Mouse (Mus musculus) hindbrain, embryonic 14.5 days (tissue): ENCODE measurements around the gene Lnpep. TPM values are rescaled to one million over a fixed set of nuclear protein-coding genes. Genes with fewer than 3 reads are reported as not detected.

ENCODE experiments used
- ATAC-seq: fragments of 200-750 bp; cut with Nextera tagmentation; 2 replicates; pipeline ENCODE4 v1.8.0; 2017; ENCODE audit warnings: moderate number of reproducible peaks, mild to moderate bottlenecking, moderate TSS enrichment, moderate library complexity; ENCODE audit not compliant: low FRiP score
- DNase-seq: peaks from one replicate; pipeline ENCODE4 v3.0.0-alpha.2; 2015; ENCODE audit warnings: low spot score
- H3K27ac ChIP-seq: fragments of 300-500 bp; sonication (generic); 2 replicates; pipeline ENCODE4 v1.5.1; 2014; ENCODE audit warnings: mild to moderate bottlenecking, moderate library complexity
- H3K27me3 ChIP-seq: fragments of 300-500 bp; sonication (generic); 2 replicates; pipeline ENCODE4 v1.6.1; 2014; ENCODE audit warnings: mild to moderate bottlenecking, low read length, mixed read lengths; ENCODE audit not compliant: control insufficient read depth, insufficient read depth
- H3K36me3 ChIP-seq: fragments of 300-500 bp; sonication (generic); replicated peaks from 2 replicates; pipeline ENCODE4 v1.6.1; 2014; ENCODE audit not compliant: control insufficient read depth, insufficient read depth
- H3K4me1 ChIP-seq: fragments of 300-500 bp; sonication (generic); replicated peaks from 2 replicates; pipeline ENCODE4 v1.6.1; 2014; ENCODE audit warnings: antibody characterized with exemption, low read length, mixed read lengths; ENCODE audit not compliant: control insufficient read depth, insufficient read depth
- H3K4me2 ChIP-seq: fragments of 300-500 bp; sonication (generic); replicated peaks from 2 replicates; pipeline ENCODE4 v1.6.1; 2014; ENCODE audit warnings: mild to moderate bottlenecking, moderate library complexity
- H3K4me3 ChIP-seq: fragments of 300-500 bp; sonication (generic); replicated peaks from 2 replicates; pipeline ENCODE4 v1.5.1; 2014; ENCODE audit warnings: mild to moderate bottlenecking, low read length
- H3K9ac ChIP-seq: fragments of 300-500 bp; sonication (generic); 2 replicates; pipeline ENCODE4 v1.6.1; 2014
- H3K9me3 ChIP-seq: fragments of 300-500 bp; sonication (generic); 2 replicates; pipeline ENCODE4 v1.6.1; 2016; ENCODE audit warnings: low read length; ENCODE audit not compliant: control insufficient read depth
- WGBS: fragments of 180-500 bp; shearing (Covaris S2); extraction: QIAGEN DNeasy Blood & Tissue Kit; methylation state at CpG from one replicate; pipeline ENCODE4 v1.1.7; 2014; 5-methylcytosine and 5-hydroxymethylcytosine counted together
- polyA plus RNA-seq: library from polyadenylated mRNA; unstranded; fragments of >200 nt; fragmentation: Nextera tagmentation; extraction: Ambion mirVana; gene quantifications from 2 replicates; pipeline ENCODE4 v1.2.1, GENCODE M21; 2014

Gene Lnpep
- polyA plus RNA-seq, 1 experiment from 2014 or later: 9.6 TPM

DNA sequence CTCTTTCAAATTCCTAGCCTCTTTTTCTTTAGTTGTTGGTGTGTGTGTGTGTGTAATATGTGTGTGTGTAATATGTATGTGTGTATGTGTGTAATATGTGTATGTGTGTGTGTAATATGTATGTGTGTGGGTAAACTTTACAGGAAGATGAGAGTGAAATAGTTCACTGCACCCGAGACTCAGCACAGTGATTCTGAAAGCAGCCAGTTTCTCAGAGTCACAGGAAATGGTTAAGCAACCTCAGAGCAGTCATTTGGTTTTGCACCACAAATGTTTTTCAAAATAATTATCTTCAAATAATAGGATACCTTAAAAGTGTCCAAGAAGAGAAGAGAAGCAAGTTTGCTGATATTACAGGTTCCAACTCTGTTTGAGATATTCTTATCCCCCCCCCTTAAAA, 24.8 kb downstream of the Lnpep start:
- Histone ChIP-seq H3K27ac (no peak overlapping the region), H3K4me2 (no peak overlapping the region), H3K27me3 (no peaks in the 10 kb centered on the region), H3K9ac (no peak overlapping the region), H3K36me3 (no peaks in the 10 kb centered on the region), H3K4me3 (no peak overlapping the region), H3K9me3 (no peaks in the 10 kb centered on the region), H3K4me1 (no peaks in the 10 kb centered on the region; the same call in 1 of the 2 replicates)
- no peak for ATAC-seq
- no peak for DNase-seq
- WGBS: 87% methylated on average over 1 of the region's 1 CpGs

DNA sequence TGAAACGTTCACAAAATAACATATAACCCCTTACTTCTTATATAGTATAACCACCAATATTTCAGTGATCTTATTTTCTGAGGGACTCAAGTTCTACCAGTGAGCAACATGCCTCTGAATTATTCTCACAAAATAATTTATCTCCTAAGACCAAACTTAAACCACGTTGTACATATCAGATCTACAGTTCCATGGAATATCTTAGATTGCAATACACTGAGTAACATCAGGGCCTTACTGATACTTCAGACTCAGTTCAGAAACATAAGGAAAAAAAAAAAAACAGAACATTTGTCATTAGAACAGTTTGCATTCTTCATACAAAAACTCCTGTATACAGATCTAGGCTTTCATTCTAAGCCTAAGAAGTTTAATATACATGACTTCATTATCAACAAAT, 26.5 kb downstream of the Lnpep start:
- Histone ChIP-seq H3K4me1 (no peaks in the 10 kb centered on the region; the same call in 1 of the 2 replicates), H3K9ac (no peak overlapping the region), H3K36me3 (no peaks in the 10 kb centered on the region)

DNA sequence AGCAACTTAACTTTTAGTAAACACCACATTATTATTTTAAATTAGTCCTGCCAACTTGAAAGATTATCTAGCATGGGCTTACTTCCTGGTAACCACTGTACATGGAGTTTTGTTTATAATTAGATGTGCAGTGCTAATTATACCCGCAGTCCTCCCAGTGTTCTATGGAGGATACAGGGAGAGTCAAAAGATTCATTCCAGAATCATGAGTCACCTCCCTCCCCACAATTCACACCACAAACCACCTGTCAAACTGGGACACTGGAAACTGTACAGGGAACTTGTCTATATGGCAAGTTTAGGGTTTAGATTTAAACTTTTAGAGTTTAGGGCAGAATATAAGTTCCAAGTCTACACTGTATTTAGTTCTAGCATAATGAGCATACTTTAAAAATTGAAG, 31.9 kb downstream of the Lnpep start:
- Histone ChIP-seq H3K27ac (no peak overlapping the region), H3K9ac (no peak overlapping the region), H3K4me1 (no peaks in the 10 kb centered on the region), H3K36me3 (no peaks in the 10 kb centered on the region), H3K4me2 (no peak overlapping the region), H3K4me3 (no peak overlapping the region), H3K27me3 (no peaks in the 10 kb centered on the region), H3K9me3 (no peaks in the 10 kb centered on the region)
- no peak for ATAC-seq
- DNase-seq: no peak
- 92% methylated on average over 1 of the region's 1 CpGs for WGBS

More for the DNA sequence above, 26.5 kb downstream of the Lnpep start:
- no peaks in the 10 kb centered on the region for H3K27me3 ChIP-seq
- DNase-seq (no peak), ATAC-seq (no peak)
- H3K4me2 ChIP-seq: no peak overlapping the region
- H3K4me3 ChIP-seq: no peak overlapping the region
- no peaks in the 10 kb centered on the region for H3K9me3 ChIP-seq
- 92% methylated on average over 2 of the region's 2 CpGs for WGBS
- H3K27ac ChIP-seq: no peak overlapping the region

DNA sequence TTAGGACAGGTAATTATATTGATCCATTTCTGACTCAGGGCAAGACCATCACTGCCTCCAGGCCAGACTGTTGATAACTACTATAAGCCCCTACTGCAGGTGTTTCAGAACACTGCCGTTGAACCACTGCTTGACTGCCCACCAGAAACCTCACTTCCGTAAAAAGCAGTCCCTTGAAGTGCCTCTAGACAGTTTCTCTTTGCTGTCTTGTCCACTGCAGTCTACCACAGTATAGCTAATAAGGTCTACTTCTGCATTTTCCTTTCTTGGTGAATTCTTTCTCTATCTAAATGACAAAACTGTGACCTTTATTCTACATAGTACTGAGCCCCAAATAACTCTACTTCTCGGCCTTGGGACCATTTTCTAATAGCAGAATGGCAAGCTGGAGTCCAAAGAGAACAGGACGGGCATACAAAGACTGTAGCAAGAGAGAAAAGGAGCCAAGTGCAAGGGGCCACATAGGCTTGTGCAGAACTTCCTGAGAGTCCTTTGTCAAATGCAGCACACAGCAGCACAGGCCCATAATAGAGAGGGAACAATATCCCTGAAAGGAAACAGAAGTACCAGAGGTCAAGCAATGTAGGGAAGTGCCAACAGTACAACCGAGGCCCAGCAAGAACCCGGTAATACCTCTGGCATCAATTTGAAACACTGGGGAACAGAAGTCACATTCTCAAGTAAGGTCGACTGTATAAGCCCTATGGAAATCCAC, 37.4 kb downstream of the Lnpep start:
- Histone ChIP-seq H3K27ac (no peak overlapping the region), H3K9ac (no peak overlapping the region), H3K27me3 (no peaks in the 10 kb centered on the region), H3K4me3 (no peak overlapping the region), H3K4me1 (no peaks in the 10 kb centered on the region), H3K36me3 (no peaks in the 10 kb centered on the region), H3K4me2 (no peak overlapping the region), H3K9me3 (no peaks in the 10 kb centered on the region)
- DNase-seq: no peak
- ATAC-seq: no peak
- 82% methylated on average over 7 of the region's 7 CpGs for WGBS

DNA sequence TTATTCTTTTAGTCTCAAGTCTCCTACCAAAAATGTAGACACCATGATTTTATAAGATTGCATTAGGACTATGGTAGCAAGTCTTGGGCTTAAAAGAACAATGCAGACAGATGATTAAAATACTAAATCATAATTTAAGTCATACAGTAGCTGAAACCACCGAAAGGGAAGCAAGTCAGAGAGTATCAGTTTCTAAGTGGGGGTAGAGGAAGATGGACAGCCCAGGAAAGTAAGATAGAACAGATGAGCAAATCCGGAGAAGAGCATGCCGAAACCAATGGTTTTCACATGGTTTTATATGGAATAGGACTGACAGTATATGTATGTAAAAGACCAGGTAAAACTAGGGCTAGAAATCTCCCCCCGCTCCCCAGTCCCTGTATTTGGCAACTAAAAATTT, 39.7 kb downstream of the Lnpep start:
- H3K27ac ChIP-seq: no peak overlapping the region
- DNase-seq: no peak
- H3K9me3 ChIP-seq: no peaks in the 10 kb centered on the region
- H3K27me3 ChIP-seq: no peaks in the 10 kb centered on the region
- H3K4me3 ChIP-seq: no peak overlapping the region
- H3K36me3 ChIP-seq: no peaks in the 10 kb centered on the region
- no peak overlapping the region for H3K9ac ChIP-seq
- 89% methylated on average over 4 of the region's 4 CpGs for WGBS
- H3K4me2 ChIP-seq: no peak overlapping the region
- no peaks in the 10 kb centered on the region for H3K4me1 ChIP-seq
- no peak for ATAC-seq

DNA sequence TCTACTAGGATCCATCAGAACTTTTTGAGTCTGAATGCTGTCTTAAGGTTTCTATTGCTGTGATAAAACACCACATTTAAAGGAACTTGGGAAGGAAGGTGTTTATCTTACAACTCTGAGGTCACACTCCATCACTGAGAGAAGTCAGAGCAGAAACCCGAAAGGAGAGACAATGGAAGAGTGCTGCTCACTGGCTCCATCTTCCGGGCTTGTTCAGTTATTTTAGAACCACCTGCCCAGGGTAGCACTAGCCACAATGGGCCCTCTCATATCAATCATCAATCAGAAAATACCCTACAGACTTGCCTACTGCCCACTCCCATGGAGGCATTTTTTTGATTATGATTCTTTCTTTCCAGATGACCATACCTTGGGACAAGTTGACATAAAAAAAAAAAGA, 41.0 kb downstream of the Lnpep start:
- Histone ChIP-seq H3K4me3 (no peak overlapping the region), H3K36me3 (0 out of 2 replicates have a peak, but pooled peaks cover 2% of the 10 kb centered on the region), H3K9me3 (no peaks in the 10 kb centered on the region), H3K4me2 (no peak overlapping the region), H3K4me1 (no peaks in the 10 kb centered on the region), H3K27ac (no peak overlapping the region), H3K9ac (no peak overlapping the region), H3K27me3 (no peaks in the 10 kb centered on the region)
- 49% methylated on average over 2 of the region's 2 CpGs for WGBS
- ATAC-seq: no peak
- no peak for DNase-seq

DNA sequence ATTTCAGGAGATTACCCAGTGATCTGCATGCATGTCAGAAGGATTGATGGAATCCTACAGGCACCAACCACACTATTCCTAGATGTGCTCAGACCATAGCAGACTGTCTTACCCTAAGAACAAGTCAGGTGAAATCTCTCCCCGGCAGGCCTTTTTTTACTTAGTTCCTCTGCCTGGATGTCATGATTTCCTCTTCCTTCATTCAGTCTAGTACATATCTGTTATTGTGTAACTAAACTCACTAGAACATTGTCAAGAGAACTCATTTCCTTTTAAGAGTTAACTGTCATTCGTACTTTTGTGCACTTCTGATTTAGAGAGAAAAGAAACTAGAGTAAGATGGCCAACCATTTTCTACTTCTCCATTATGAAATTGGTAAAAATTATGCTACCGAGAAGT, 43.6 kb downstream of the Lnpep start:
- Histone ChIP-seq H3K9ac (no peak overlapping the region), H3K4me3 (no peak overlapping the region), H3K4me2 (no peak overlapping the region), H3K36me3 (peaks cover 18% of the 10 kb centered on the region), H3K27me3 (no peaks in the 10 kb centered on the region), H3K4me1 (no peaks in the 10 kb centered on the region), H3K9me3 (no peaks in the 10 kb centered on the region), H3K27ac (no peak overlapping the region)
- ATAC-seq (no peak), DNase-seq (no peak)
- WGBS: 98% methylated on average over 3 of the region's 3 CpGs

DNA sequence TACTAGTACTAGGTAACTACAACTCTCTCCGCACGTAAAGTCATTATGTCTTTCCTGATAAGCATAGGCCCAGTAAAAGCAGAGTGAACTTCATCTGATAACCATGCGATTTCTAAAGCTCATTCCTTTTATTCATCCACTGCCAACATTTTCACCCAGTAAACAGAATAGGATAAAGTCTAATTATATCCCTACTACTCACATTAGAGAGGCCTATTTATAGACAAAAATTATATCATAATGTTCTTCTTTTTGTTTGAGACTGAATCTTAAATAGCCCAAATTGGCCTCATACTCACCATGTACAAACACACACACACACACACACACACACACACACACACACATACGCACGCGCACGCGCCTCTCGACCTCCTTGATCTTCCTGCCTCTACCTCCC, 48.5 kb downstream of the Lnpep start:
- Histone ChIP-seq H3K27ac (no peak overlapping the region), H3K27me3 (no peaks in the 10 kb centered on the region), H3K4me2 (no peak overlapping the region), H3K9me3 (no peaks in the 10 kb centered on the region), H3K4me3 (no peak overlapping the region), H3K36me3 (peaks cover 54% of the 10 kb centered on the region), H3K9ac (no peak overlapping the region), H3K4me1 (no peaks in the 10 kb centered on the region)
- DNase-seq (no peak), ATAC-seq (no peak)
- 96% methylated on average over 9 of the region's 9 CpGs for WGBS

DNA sequence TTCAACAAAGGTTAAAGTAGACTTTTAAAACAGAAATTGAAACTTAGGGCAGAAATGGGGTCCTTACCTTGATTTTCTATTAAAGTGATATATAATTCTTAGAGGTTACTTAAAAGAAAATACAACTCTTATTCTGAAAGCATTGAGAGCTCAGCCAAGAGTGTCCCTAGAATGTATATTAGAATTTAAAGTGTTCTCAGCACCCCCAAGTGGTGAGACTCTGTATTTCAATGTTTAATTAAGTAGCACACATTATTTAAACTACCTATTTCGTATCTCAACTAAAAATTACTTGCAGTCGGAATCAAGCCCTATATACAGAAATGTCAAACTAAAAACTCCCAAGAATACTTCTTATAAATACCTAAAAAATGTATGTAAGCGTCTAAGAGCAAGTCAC, 57.8 kb downstream of the Lnpep start:
- 58% methylated on average over 3 of the region's 3 CpGs for WGBS
- Histone ChIP-seq H3K27ac (no peak overlapping the region), H3K4me1 (no peaks in the 10 kb centered on the region), H3K9ac (no peak overlapping the region), H3K4me2 (no peak overlapping the region), H3K27me3 (no peaks in the 10 kb centered on the region), H3K4me3 (no peak overlapping the region), H3K9me3 (no peaks in the 10 kb centered on the region), H3K36me3 (peaks cover 49% of the 10 kb centered on the region)
- ATAC-seq (no peak; the same call in 1 of the 2 replicates), DNase-seq (peak; percentile 82)

DNA sequence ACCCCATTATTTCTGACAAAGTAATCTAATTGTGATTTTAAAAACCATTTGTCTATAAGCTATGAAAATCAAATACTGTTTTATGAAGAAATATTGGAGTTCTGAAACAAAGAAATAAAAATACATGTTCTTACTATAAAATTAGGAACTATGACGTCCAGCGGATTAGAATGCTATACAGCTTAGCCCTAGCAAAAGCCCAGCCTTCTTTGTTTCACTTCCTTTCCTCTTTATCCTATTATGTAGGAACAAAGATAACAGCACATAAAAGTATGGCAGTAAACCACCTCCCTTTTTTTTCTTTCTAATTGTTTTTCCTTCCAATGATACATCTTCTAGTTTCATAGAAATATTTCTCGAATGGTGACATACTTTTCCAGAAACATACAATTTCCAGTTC, 75.9 kb downstream of the Lnpep start:
- peaks cover 38% of the 10 kb centered on the region for H3K36me3 ChIP-seq
- no peaks in the 10 kb centered on the region for H3K27me3 ChIP-seq
- no peak overlapping the region for H3K4me2 ChIP-seq
- no peak overlapping the region for H3K9ac ChIP-seq
- no peaks in the 10 kb centered on the region for H3K9me3 ChIP-seq
- H3K4me1 ChIP-seq: no peaks in the 10 kb centered on the region
- no peak overlapping the region for H3K27ac ChIP-seq
- ATAC-seq (no peak), DNase-seq (no peak)
- H3K4me3 ChIP-seq: no peak overlapping the region
- 84% methylated on average over 3 of the region's 3 CpGs for WGBS
